Mouse (Mus musculus): ENCODE measurements around the gene Got2.

Gene Got2

GRCm38 (mm10) chr8:95888285-95889136, at the start of gene Got2:
Got2 (minus strand) TSS chr8:95888547.
- CTCF ChIA-PET: interaction anchor here in 3 of 4 experiments (0.6 to 2.2 kb wide), 10 partner anchors 13 to 287 kb away, joined by 3 to 8 read pairs (median 3); partner anchors contain the start of gene Slc38a7 (in 2 of the 3)
- POLR2A ChIA-PET: interaction anchor here in 3 of 4 experiments (0.6 to 1.7 kb wide), 20 partner anchors 9 to 557 kb away, joined by 3 to 8 read pairs (median 4); partner anchors contain the start of gene Slc38a7 (in 2 of the 3)

GRCm38 (mm10) chr8:95932841-95933240, 44.5 kb upstream of the Got2 start:
- ChIA-PET CTCF (no interaction called here), POLR2A (interaction anchor here in 1 of 4 experiments (0.8 kb wide), 1 partner anchor 467 kb away, joined by 4 read pairs; no protein-coding TSS in a partner anchor)

- ChIA-PET CTCF (no interaction called here), POLR2A (no interaction called here)
These were observed 41.5 kb upstream of the Got2 start for GRCm38 (mm10) chr8:95929821-95930220.

- ChIA-PET POLR2A (interaction anchor here in 2 of 4 experiments (0.5 to 2.7 kb wide), 9 partner anchors 14 to 356 kb away, joined by 3 to 11 read pairs (median 4); partner anchors contain the start of gene Slc38a7 (in 1 of the 2)), CTCF (interaction anchor here (0.7 to 3.4 kb wide), 21 partner anchors 9 to 402 kb away, joined by 3 to 60 read pairs (median 5); partner anchors contain the start of genes Got2 (in 1 of the 4) and Slc38a7 (in 1 of the 4))
These were observed 27.8 kb upstream of the Got2 start for GRCm38 (mm10) chr8:95916106-95916505.

GRCm38 (mm10) chr8:95914905-95915643, 26.7 kb upstream of the Got2 start:
- ChIA-PET POLR2A (interaction anchor here in 3 of 4 experiments (0.8 to 2.7 kb wide), 11 partner anchors 7 to 318 kb away, joined by 3 to 11 read pairs (median 4); partner anchors contain the start of gene Slc38a7 (in 1 of the 3)), CTCF (interaction anchor here (0.5 to 3.4 kb wide), 40 partner anchors 8 to 401 kb away, joined by 3 to 60 read pairs (median 4); partner anchors contain the start of genes Slc38a7 (in 2 of the 4), Got2 (in 1 of the 4) and Sap18b (in 1 of the 4))

GRCm38 (mm10) chr8:95911240-95911639, 22.9 kb upstream of the Got2 start:
- ChIA-PET POLR2A (interaction anchor here in 2 of 4 experiments (1.0 to 1.6 kb wide), 2 partner anchors 9 to 58 kb away, joined by 3 to 6 read pairs; partner anchors contain the start of gene Slc38a7 (in 1 of the 2)), CTCF (interaction anchor here in 2 of 4 experiments (0.6 to 1.0 kb wide), 3 partner anchors 23 to 214 kb away, joined by 3 to 6 read pairs (median 4); partner anchors contain the start of gene Got2 (in 1 of the 2))

- ChIA-PET CTCF (interaction anchor here in 1 of 4 experiments (0.5 kb wide), 1 partner anchor 11 kb away, joined by 4 read pairs; no protein-coding TSS in a partner anchor), POLR2A (interaction anchor here in 1 of 4 experiments (0.6 to 0.8 kb wide), 3 partner anchors 12 to 670 kb away, joined by 3 to 5 read pairs (median 4); no protein-coding TSS in a partner anchor)
These were observed 19.5 kb upstream of the Got2 start for GRCm38 (mm10) chr8:95907885-95908284.

GRCm38 (mm10) chr8:95906738-95907137, 18.4 kb upstream of the Got2 start:
- CTCF ChIA-PET: interaction anchor here in 1 of 4 experiments (0.9 kb wide), 1 partner anchor 9 kb away, joined by 4 read pairs; no protein-coding TSS in a partner anchor
- POLR2A ChIA-PET: no interaction called here

GRCm38 (mm10) chr8:95901864-95902263, 13.5 kb upstream of the Got2 start:
- ChIA-PET POLR2A (interaction anchor here in 3 of 4 experiments (0.5 to 1.9 kb wide), 27 partner anchors 8 to 587 kb away, joined by 3 to 14 read pairs (median 4); partner anchors contain the start of genes Slc38a7 (in 3 of the 3), Got2 (in 2 of the 3), Ccdc113 (in 1 of the 3) and Cnot1 (in 1 of the 3)), CTCF (interaction anchor here (0.6 to 2.5 kb wide), 15 partner anchors 12 to 475 kb away, joined by 3 to 16 read pairs (median 3); partner anchors contain the start of genes Got2 (in 1 of the 4), Setd6 (in 1 of the 4) and Slc38a7 (in 1 of the 4))

GRCm38 (mm10) chr8:95893701-95894100, 5.4 kb upstream of the Got2 start:
- ChIA-PET POLR2A (interaction anchor here in 3 of 4 experiments (0.9 to 1.1 kb wide), 3 partner anchors 8 to 12 kb away, joined by 4 to 7 read pairs (median 6); no protein-coding TSS in a partner anchor), CTCF (interaction anchor here in 1 of 4 experiments (0.8 kb wide), 1 partner anchor 60 kb away, joined by 3 read pairs; no protein-coding TSS in a partner anchor)

- ChIA-PET POLR2A (interaction anchor here in 3 of 4 experiments (0.6 to 1.7 kb wide), 20 partner anchors 9 to 557 kb away, joined by 3 to 7 read pairs (median 4); partner anchors contain the start of gene Slc38a7 (in 1 of the 3)), CTCF (interaction anchor here in 3 of 4 experiments (0.7 to 2.2 kb wide), 9 partner anchors 14 to 462 kb away, joined by 3 to 8 read pairs (median 3); partner anchors contain the start of gene Slc38a7 (in 2 of the 3))
These were observed 616 bp downstream of the Got2 start for GRCm38 (mm10) chr8:95887578-95888284.

GRCm38 (mm10) chr8:95886647-95887577, 1.4 kb downstream of the Got2 start:
- ChIA-PET CTCF (interaction anchor here (0.5 to 2.2 kb wide), 10 partner anchors 9 to 1065 kb away, joined by 3 to 8 read pairs (median 3); partner anchors contain the start of gene Slc38a7 (in 1 of the 4)), POLR2A (interaction anchor here in 3 of 4 experiments (0.6 to 1.7 kb wide), 15 partner anchors 8 to 176 kb away, joined by 3 to 7 read pairs (median 3); partner anchors contain the start of gene Slc38a7 (in 1 of the 3))

- POLR2A ChIA-PET: interaction anchor here in 2 of 4 experiments (0.6 to 1.7 kb wide), 6 partner anchors 9 to 96 kb away, joined by 3 to 4 read pairs (median 4); partner anchors contain the start of gene Slc38a7 (in 1 of the 2)
- CTCF ChIA-PET: interaction anchor here in 3 of 4 experiments (0.5 to 0.7 kb wide), 6 partner anchors 8 to 1064 kb away, joined by 3 to 12 read pairs (median 4); no protein-coding TSS in a partner anchor
These were observed 2.4 kb downstream of the Got2 start for GRCm38 (mm10) chr8:95885966-95886365.

- CTCF ChIA-PET: interaction anchor here in 3 of 4 experiments (0.5 to 0.7 kb wide), 8 partner anchors 30 to 557 kb away, joined by 3 to 12 read pairs (median 4); no protein-coding TSS in a partner anchor
- POLR2A ChIA-PET: interaction anchor here in 1 of 4 experiments (0.6 to 2.5 kb wide), 5 partner anchors 8 to 96 kb away, joined by 3 to 9 read pairs (median 4); partner anchors contain the start of gene Slc38a7
These were observed 3.0 kb downstream of the Got2 start for GRCm38 (mm10) chr8:95885271-95885841.

- ChIA-PET CTCF (interaction anchor here in 3 of 4 experiments (0.5 to 0.7 kb wide), 6 partner anchors 95 to 557 kb away, joined by 3 to 5 read pairs (median 3); no protein-coding TSS in a partner anchor), POLR2A (interaction anchor here in 3 of 4 experiments (0.6 to 2.5 kb wide), 7 partner anchors 15 to 81 kb away, joined by 3 to 9 read pairs (median 3); partner anchors contain the start of gene Slc38a7 (in 2 of the 3))
These were observed 3.9 kb downstream of the Got2 start for GRCm38 (mm10) chr8:95884491-95884890.

All from embryonic stem cell, embryonic (primary cell).